Mouse (Mus musculus) thymus, postnatal 14 days (tissue): Measurements from ENCODE around the gene Ptprn2.

ENCODE experiments used
- DNase-seq: peaks from one replicate; pipeline ENCODE4 v3.0.0; 2021

Ptprn2 gene

DNA sequence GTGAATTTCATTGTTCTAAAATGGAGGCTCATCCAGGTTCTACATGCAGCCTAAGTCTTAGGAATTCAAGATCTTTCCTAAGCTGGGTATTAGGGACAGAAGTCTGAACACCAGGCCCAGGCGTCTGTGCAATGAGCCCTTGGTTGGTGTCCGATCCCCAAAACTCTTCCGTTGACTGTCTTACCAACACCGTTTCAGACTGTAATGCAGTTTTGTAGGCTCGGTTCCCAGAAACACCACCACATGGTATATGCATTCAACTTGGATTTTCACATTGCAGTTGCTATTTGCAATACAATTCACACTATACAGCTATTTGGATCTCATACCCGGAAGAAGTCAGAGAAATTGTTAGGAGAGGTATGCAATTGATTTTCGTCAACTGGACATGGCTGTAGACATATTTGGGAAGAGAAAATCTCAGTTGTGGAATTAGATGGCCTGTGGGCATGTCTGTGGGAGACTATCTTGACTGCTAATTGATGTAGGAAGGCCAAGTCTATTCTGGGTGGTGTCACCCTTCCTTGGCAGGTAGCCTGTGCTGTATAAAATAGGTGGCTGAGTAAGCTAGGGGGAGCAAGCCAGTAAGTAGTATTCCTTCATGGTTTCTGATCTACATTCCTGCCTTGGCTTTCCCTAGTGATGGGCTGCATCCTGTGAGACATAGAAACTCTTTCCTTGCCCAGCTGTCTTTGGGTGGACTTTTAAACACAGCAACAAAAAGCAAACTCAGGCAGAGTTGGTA is 109.5 kb downstream of the Ptprn2 start:
- no peak for DNase-seq

DNA sequence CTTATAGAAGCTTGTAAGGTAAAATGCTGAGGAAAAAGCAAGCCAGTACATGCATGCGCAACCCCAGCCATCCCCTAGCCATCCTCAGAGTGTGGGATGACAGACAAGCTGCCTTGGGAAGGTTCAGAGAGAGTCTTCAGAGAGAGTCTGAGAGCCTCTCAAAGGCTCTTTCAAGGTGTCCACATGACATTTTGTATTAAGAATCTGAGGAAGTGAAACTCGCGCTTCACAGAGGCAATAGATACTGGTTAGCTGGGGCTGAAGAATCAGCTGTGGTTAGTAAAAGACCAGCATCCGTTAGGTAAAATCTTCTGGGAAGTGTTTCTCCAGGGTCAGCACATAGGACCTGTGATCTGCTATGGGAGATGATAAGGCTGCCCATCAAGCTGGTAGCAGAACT is 110.2 kb downstream of the Ptprn2 start:
- DNase-seq = no peak

DNA sequence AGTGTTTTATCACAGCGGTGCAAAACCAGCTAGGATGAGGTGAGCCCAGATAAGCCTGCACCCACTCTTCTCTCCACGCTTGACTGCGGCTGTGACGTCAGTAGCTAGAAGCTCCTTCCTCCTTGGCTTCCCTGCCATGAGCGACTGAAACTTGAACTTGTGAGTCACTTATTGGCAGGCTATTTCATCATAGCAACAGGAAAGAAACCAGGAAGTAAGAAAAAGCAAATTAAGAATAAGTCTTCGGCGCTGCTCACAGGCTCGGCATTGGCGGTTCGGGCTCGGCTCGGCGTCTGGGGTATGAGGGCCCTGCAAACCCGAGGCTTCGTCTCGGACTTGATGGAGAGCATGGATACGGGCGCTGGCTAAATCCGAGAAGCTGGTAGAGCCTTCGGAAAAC is 111.5 kb downstream of the Ptprn2 start:
- no peak for DNase-seq

DNA sequence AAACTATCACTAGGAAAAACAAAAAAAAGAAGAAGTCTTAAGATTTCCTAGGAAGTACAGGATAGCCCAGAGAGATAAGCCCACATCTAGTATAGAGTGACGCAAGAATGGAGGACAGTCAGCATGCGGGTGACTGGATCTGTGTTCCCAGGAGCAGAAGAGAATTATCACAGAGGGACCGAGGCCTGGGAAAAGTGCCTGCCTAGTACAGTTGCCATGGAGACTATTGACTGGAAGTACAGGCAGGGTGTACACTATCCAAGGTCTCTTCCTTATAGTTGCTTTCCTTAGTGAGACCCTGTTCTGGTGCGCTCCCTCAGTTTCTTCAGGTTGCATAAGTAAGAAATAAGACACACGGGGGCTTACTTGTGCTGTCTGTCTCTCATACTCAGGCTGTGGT is 112.2 kb downstream of the Ptprn2 start:
- no peak for DNase-seq

DNA sequence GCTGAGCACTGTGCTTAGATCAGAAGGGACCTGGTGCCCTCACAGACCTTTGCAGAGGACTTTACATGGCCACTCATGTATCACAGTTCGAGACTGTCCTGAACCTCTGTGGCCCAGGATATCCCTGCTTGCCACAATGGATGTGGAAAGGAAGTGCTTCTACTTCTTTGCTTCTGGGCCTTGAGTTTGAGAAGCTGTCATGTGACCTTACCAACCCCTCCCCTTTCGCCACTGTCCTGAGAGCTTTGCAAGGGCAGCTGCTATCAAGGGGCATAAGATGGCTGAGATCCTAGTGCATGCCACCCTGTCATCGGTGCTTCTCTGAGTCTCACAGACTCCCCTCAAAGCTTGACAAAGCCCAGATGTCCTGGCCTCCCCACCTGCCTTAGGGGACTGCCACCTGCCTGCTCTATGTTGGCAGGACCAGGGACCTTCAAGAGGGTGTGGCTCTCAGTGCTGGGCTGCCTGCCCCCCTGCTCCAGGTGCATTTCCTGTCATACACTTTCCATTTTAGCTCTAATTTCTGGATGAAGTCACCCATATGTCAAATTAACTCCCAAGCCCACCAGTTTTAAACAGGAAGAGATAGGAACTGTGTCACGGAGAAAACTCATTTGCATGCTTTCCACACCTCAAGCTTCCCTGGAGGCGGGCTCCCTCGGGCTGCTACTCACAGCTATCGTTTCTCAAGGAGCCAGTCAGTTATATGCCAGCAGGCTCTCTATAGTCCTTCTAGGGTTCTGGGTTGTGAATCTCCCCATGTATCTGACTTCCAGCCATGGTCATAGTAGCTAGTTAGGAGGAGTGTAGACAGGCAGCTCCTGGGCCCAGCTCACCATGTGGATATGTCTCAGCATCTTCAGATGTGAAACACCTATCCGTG is 112.8 kb downstream of the Ptprn2 start:
- DNase-seq = no peak

DNA sequence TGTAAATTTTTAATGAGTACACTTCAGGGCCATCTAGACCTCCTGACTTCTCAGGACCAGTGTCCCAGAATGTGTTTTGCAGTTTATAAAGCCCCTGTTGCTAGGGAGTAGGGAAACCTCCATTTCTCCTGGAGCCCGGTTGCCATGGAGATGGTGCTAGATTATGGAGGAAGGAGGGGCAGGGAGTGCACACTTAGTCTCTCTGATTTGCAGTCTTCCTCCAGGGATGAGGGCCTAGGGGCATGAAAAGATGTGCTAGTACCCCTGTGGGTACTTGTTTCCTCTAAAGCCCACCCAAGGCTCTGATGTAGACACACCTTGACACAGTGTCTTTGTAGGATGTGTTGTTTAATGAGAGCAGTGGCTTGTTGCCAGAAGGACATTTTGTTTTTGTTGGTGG is 114.0 kb downstream of the Ptprn2 start:
- DNase-seq = no peak

DNA sequence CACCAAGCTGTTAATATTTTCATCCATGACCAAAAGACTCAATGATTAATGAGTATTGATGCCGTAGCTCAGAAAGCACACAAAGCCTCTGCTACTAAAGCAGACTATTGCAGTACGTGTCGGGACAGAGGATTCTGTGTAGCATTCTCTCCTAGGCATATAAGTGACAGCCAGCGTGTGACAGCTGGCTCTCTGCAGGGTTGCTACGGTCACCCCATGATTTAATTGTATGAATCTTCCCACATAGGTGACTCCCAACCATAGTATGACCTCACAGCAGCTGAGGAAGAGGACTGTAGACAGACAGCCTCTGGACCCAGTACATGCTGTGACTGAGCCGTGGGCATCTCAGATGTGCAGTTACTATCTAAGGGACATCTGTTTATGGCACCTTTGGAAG is 114.5 kb downstream of the Ptprn2 start:
- DNase-seq = no peak

DNA sequence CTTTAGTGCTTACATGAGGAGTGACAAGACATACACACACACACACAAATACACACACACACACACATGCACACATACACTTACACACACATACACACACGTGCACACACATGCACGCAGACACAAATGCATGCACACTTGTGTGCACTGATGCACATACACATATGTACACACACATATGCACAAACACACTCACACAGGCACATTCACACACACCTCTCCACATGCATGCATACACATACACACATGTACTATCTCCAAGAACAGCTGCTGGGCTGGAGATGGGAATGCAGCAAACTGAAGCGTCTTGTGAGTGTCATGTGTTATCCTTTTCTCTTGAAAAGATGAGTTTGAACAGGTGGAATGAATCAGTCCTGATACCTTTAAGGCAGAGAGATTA is 115.9 kb downstream of the Ptprn2 start:
- DNase-seq = no peak

DNA sequence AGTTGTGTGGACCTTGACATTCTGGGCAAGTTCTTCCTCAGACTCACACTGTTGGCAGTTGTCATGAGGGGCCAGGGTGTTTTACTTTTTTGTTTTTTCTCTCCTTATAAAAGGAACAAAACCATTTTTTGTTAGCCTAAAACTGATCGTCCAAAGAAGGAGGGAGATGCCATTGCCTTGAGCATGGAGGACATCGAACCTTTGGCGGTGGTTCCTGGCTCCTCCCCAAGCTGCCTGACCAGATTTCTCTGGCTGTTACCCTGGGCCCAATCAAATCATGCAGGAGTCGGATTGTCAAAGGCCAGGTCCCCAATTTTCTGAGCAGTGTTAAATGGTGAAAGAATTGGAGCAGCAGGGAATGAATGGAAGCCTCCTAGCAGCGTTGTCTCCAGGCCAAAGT is 116.4 kb downstream of the Ptprn2 start:
- DNase-seq = no peak

DNA sequence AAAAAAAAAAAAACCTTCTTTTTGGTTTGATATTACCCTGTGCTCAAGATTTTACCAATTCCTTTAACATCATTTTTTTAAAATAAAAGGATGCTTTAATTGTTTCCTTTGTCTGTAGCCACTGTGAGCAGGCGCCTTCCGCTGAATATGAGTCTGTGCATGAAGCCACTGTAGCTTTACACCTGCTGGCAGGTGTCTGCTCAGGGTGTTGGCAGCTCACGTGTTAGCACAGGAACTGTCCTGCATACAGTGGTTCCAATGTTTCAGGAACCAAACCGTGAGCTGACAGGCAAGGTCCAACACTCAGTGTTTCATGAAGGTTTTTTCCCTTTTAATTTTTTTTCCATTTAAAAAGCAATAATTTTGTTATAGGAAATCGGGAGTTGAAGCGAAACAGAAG is 123.1 kb downstream of the Ptprn2 start:
- DNase-seq = no peak

DNA sequence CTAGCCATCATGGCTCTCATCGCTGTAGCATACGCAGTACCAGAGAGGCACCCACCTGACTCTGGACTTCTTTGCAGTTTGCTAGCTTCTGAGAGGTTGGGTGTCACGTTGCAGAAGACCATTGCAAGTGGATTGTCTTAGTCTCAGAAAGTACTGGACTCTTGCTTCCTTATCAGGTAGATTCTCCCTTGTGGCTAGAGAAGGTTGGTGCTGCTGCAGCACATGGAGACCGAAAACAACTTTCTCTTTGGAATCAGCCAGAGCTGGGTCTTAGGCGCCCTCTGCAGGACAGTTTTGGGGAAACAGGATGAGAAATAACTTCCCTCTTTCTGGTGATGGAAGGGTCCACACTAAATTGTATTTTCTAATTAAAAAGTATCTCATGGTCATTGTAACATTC is 134.3 kb downstream of the Ptprn2 start:
- peak; percentile 62 for DNase-seq

DNA sequence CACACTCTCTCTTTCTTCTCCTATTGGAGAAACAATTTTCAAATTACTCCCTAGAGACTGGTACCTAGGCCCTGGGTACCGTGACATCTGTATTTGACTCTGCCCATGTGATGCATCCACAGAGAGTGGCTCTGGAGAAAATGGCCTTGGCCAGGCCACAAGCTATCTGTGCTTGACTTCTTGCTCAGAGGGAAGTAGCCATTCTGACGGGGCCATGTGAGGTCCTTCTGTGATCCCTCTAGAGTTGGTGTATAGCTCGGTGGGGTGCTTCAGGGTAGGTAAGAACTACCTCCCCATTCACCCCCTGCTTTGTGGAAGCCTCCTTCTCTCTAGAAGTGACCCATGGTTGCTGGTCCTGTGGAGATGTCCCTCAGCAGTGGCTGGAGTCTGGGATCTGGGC is 134.8 kb downstream of the Ptprn2 start:
- DNase-seq = no peak

DNA sequence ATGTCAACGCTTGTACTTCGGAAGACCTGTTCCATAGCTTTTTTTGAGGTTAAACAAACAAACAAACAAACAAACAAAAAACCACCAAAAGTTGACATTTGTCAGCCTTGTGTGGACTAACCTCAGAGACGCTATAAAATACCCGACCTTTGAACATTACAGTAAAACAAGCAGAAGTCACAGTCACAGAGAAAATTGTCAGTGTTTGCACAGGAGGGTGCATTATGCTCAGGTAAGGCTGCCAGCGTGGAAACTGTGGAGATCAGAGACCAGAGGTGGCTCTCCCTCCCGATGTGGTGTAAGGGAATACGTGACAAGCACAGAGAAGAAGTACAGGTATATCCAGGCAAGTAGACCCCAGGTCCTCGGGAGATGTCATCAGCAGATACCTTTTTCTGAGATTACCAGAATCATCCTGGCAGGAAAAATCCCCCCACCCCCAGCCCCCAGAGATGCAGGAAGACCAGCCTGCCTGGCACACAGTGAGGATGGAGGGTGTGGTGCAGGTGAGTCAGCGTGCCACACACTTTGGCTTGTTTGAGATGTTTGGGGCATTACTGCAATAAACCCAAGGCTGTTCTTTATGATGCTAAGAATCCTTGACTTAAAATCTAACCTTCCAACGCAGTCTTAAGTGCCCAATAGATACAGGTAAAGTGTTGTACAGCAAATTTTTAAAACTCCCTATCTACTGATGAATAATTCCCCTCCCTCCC is 136.0 kb downstream of the Ptprn2 start:
- DNase-seq = no peak

DNA sequence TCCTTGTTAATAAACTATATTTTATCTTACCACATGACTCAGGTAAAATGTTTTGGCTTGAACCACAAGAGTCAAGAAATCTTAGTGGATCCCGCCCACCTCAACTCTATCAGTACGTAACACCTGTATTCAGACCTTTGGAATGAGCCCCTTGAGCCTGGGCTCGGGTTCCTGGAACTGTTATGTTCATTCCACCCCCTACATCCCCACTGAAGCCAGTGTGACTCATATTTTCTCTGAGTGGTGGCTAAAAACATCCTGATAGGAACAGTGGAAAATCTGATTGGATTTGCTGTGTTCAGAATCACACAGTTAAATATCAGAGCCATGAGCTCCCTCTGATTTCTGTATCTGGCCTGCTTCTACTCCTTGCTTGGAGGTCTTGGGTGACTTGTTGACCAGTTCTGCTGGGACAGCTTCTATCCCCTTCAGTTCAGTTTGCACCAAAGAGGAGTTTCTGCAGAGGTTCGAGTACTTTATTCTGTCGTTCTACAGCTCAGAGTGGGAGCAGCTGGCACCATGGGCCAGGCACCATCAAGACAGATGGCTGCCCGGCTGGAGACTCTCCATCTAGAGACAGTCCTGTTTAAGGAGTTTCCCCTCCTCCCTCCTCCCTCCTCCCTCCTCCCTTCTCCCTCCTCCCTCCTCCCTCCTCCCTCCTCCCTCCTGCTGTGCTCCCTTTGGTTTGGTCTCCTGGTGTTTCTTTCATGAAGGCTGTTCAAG is 137.3 kb downstream of the Ptprn2 start:
- no peak for DNase-seq

DNA sequence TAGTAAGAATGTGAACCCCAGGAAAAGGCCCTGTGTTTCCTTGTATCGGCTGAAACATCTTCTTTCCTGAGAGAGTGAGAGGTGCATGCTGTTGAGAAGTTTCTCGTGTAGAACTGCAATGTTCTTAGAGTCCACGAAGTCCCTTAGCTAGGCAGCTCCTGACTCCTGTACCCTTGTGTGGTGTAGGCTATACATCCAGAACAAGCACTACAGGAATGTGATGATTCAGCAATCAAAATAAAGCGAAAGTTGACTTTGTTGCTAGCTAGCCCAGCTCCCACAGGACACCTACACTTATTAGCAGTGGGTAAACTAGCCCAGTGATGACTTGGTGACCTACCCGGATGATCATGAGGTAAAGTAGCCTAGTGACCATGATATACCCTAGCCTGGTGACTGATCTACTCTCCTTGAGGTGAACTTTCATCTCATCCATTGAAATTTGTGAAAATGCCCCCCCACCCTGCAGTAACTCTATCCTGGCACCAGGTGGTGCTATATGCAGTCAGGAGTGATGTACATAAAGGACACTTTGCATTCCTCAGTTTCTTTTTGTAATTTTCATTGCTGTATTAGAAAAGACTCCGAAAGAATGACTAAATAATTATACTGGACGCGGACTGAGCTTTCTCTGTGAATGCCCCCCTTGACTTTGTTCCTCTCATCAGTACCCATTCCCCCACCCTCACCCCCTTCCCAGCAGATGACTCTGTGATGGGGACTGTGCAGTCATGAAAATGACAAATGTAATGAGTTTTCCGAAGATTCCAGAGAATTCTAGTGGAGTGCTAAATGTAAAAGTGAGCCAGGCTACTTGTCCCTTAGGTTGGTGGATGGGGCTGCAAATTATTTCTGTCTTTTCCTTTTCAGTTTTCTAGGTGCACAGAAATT is 140.1 kb downstream of the Ptprn2 start:
- DNase-seq = peak; percentile 47

DNA sequence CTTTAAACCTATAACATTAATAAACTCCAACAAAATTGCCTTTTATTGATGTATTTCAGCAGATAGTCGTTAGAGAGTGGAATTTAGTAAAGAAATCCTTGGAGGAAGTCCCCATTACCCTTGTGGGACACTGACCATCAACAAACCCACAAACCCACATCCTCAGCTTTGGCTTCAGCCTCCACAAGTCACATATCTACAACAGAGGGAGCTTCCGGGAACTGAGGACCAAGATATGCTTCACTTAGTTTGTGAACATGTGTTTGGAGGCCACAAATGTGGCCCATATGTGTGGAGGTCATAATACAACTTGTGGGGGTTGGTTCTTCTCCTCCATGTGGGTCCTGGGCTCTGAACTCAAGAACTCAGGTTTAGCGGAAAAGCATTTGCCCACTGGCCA is 143.5 kb downstream of the Ptprn2 start:
- DNase-seq = no peak

DNA sequence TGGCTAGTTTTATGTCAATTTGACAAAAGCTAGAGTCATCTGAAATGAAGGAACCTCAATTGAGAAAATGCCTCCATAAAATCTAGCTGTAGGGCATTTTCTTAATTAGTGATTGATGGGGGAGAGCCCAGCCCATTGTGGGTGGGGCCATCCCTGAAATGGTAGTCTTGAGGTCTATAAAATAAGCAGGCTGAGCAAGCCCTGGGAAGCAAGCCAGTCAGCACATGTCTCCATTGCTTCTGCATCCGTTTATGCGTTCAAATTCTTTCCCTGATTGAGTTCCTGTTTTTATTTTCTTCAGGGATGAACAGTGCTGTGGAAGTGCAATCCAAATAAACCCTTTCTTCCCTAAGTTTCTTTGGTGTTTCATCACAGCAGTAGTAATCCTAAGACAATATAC is 152.0 kb downstream of the Ptprn2 start:
- no peak for DNase-seq

DNA sequence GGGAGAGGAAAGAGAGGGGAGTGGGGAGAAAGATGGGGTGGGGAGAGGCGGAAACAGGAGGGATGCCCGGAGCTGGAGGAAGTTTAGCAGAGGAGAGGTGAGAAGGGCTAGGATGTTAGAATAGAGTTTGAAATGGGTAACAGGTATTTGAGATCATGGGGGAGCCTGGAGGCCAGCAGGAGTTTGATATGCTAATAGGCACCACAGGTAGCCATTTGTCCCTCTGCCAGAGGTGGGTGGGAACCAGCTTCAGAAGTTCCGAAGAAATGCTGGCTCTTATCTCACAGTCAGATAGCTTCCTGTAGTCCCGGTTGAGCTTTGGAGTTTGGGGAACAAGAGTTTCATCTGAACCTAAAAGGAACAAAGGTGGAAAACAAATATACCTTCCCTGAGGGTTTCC is 155.4 kb downstream of the Ptprn2 start:
- no peak for DNase-seq

DNA sequence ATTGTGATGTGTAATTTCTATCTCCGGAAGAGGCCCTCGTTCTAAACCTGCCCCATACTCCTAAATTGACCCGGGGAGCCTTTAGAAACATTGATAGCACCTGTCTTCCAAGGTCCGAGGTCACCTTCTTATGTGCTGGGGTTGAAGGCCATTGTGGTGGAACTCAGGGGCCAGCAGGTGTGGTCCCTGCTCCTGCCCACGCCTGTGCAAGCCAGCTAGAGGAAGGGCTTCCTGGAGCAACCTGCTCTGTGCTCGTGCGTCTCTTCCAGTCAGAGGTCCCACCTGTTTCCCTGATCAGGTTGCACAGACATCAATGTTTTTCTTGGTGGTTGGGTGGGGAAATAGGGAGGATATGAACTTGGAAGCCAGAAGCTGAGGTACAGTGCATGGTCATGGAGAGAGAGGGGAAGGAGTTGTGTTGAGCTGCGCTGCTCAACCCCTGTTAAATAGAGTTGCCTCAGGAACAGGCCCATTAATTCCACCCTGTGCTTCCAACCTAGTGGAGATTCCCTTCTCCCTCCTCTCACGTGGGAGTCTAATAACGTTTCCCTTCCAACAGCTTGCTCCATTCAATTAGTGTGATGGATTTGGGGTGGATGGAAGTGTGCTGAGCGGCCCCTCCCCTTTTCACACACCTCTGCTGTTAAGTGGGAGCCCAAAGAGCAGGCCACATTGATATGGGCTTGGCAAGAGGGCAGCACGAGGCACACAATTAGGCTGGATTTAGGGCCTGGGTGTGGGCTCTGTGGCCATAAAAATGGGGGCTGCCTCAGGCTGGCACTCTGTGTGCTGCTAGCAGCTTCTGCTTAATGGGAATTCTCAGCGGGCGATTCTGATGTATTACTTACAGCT is 156.0 kb downstream of the Ptprn2 start:
- no peak for DNase-seq

DNA sequence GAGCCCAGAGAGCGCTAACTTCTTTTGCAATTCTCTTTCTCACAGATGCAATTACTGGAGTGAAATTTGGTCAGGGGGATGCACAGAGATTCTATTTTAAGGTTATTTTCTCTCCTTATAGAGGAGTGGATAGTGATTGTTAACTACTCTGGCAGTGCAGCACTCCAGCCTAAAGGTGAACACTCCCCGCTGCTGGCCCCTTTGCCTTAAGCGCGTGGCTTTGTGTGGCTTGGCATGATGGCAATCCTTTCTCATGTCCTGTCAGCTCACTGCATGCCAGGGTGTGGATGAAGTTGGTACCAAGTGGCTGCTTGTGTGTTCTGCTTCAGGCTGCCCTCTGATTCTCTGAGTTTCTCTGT is 156.7 kb downstream of the Ptprn2 start:
- DNase-seq = no peak

DNA sequence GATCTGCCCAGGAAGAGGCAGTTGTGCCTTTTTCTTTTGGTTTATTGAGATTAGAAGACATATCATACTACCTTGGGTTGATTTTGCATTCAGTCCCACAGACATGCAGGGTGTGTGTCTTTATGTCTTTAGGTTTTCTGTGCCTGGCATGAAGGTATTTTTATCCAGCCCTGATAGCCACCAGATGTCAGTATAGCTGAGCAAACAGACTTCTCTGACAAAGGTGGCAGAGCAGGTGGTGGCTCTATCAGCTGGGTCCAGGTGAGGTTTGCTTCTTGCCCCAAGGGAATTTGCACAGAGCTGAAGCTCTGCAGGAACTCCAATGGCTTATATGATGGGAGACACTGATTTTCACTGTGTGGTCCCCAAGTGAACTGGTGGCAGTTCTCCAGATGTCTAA is 161.3 kb downstream of the Ptprn2 start:
- DNase-seq = no peak
